Mouse (Mus musculus) midbrain, postnatal 0 days (tissue): ENCODE data around the gene Tuft1. TPM values are rescaled to one million over a fixed set of nuclear protein-coding genes. Genes with fewer than 3 reads are reported as not detected.
A peak's percentile ranks its signal among the peaks of the same experiment; 100 is the strongest.

Source experiments
- ATAC-seq: fragments of 200-750 bp; cut with Nextera tagmentation; 2 replicates; pipeline ENCODE4 v1.8.0; 2017; ENCODE audit warnings: moderate number of reproducible peaks, mild to moderate bottlenecking, moderate TSS enrichment, moderate library complexity; ENCODE audit not compliant: low FRiP score
- DNase-seq: peaks from one replicate; pipeline ENCODE4 v3.0.0-alpha.2; 2015; ENCODE audit warnings: low spot score
- H3K27ac ChIP-seq: fragments of 300-500 bp; sonication (generic); 2 replicates; pipeline ENCODE4 v1.5.1; 2014; ENCODE audit warnings: low read depth, mild to moderate bottlenecking, low read length, mixed read lengths
- H3K27me3 ChIP-seq: fragments of 300-500 bp; sonication (generic); 2 replicates; pipeline ENCODE4 v1.6.1; 2014; ENCODE audit warnings: low read length, control low read depth, mixed read lengths; ENCODE audit not compliant: insufficient read depth
- H3K36me3 ChIP-seq: fragments of 300-500 bp; sonication (generic); 2 replicates; pipeline ENCODE4 v1.6.1; 2014; ENCODE audit warnings: low read length, control low read depth, mixed read lengths; ENCODE audit not compliant: insufficient read depth
- H3K4me1 ChIP-seq: fragments of 300-500 bp; sonication (generic); 2 replicates; pipeline ENCODE4 v1.6.1; 2014; ENCODE audit warnings: mild to moderate bottlenecking, control low read depth, antibody characterized with exemption, low read length, mixed read lengths; ENCODE audit not compliant: insufficient read depth
- H3K4me2 ChIP-seq: fragments of 300-500 bp; sonication (generic); 2 replicates; pipeline ENCODE4 v1.6.1; 2014; ENCODE audit warnings: low read depth, mild to moderate bottlenecking, low read length, mixed read lengths; ENCODE audit not compliant: poor library complexity, severe bottlenecking
- H3K4me3 ChIP-seq: fragments of 300-500 bp; sonication (generic); 2 replicates; pipeline ENCODE4 v1.5.1; 2014; ENCODE audit warnings: low read depth, mild to moderate bottlenecking, low read length, moderate library complexity
- H3K9ac ChIP-seq: fragments of 300-500 bp; sonication (generic); replicated peaks from 2 replicates; pipeline ENCODE4 v1.6.1; 2014; ENCODE audit warnings: mild to moderate bottlenecking, low read length, moderate library complexity, mixed read lengths; ENCODE audit not compliant: poor library complexity, severe bottlenecking
- H3K9me3 ChIP-seq: fragments of 300-500 bp; sonication (generic); 2 replicates; pipeline ENCODE4 v1.6.1; 2016; ENCODE audit warnings: low read length, control low read depth
- CTCF ChIP-seq: IDR thresholded peaks from 2 replicates; pipeline ENCODE4 v1.5.1; 2016; ENCODE audit warnings: antibody characterized with exemption, mild to moderate bottlenecking
- WGBS: fragments of 180-500 bp; shearing (Covaris S2); extraction: QIAGEN DNeasy Blood & Tissue Kit; methylation state at CpG from one replicate; pipeline ENCODE4 v1.1.7; 2014; 5-methylcytosine and 5-hydroxymethylcytosine counted together
- polyA plus RNA-seq: library from polyadenylated mRNA; unstranded; fragments of >200 nt; fragmentation: Nextera tagmentation; extraction: Ambion mirVana; gene quantifications from 2 replicates; pipeline ENCODE4 v1.2.1, GENCODE M21; 2015
- total RNA-seq: library from RNA; depleted of rRNA; stranded (reverse); fragments of >200 nt; gene quantifications from 2 replicates; pipeline ENCODE4 v1.2.3, GENCODE M21; 2014

Gene Tuft1
- total and polyA plus RNA-seq, 2 experiments from 2014 or later: 5.9 to 11.1 TPM

DNA sequence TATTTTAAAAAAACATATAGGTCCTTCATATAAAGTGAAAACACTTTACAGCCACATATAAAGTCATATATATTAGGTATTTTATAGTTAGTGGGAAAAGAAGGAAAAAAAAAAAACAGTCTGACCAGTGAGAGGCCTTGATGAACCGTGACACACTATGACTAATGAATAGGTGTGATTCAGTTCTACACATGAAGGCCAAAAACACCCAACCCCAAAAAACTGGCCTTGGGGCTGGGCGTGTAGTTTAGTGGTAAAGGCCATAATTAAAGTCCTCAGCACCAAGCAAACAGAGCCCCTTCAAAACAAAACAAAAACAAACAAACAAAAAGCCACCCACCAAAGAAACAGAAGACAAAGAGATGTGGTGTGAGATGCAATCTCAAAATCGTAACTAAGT lies 28.8 kb downstream of the Tuft1 start:
- no peak overlapping the region for H3K4me2 ChIP-seq
- no peak for DNase-seq
- no peak for ATAC-seq
- no peak for TF ChIP-seq CTCF
- H3K9ac ChIP-seq: no peak overlapping the region
- no peak overlapping the region for H3K27ac ChIP-seq
- no peaks in the 10 kb centered on the region for H3K36me3 ChIP-seq
- H3K27me3 ChIP-seq: no peaks in the 10 kb centered on the region
- H3K9me3 ChIP-seq: no peaks in the 10 kb centered on the region
- 86% methylated on average over 3 of the region's 3 CpGs for WGBS
- H3K4me3 ChIP-seq: no peak overlapping the region
- H3K4me1 ChIP-seq: no peaks in the 10 kb centered on the region

DNA sequence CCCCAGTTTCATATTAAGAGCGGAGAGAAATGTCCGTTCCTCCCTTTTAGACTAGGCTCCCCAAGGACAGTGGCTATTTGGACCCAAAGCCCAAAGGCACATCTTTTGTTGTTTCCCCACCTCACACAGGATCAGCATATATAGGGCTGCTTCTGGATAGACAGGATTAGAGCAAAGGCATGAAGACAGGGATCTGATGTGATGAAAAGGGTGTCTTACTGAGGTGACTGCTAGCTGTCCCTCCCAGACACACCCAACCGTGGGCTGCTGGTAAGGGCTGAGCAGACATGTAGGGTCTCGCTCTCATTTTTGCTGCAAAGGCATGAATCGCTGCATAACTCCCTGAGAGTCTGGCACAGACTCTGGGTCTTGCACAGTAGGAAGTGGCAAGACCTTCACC lies 30.0 kb downstream of the Tuft1 start:
- ATAC-seq (no peak), DNase-seq (no peak)
- Histone ChIP-seq H3K27me3 (no peaks in the 10 kb centered on the region), H3K9me3 (no peaks in the 10 kb centered on the region), H3K9ac (no peak overlapping the region), H3K4me1 (no peaks in the 10 kb centered on the region), H3K4me2 (no peak overlapping the region), H3K27ac (no peak overlapping the region), H3K36me3 (no peaks in the 10 kb centered on the region), H3K4me3 (no peak overlapping the region)
- TF ChIP-seq CTCF: no peak
- 80% methylated on average over 5 of the region's 5 CpGs for WGBS

DNA sequence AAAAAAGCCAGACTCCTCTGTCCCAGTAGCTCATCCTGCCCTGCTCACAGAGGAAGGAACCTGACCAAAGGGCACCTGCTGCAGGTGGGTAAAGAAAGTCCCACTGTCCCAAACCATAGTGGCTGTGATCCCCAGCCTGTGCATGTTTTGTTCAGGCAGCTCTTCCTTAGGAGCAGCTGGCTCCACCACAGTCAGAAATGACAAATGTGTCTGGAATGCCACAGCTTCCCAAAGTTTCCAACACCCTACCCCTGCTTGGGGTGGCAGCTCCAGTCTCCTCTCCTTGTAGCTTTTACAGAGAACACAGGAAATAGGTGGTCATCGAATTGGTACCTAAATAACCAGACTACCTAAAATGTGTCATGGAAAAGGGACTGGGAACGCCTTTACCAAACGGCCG lies 34.4 kb downstream of the Tuft1 start:
- DNase-seq: no peak
- Histone ChIP-seq H3K4me2 (no peak overlapping the region), H3K4me1 (no peaks in the 10 kb centered on the region), H3K4me3 (no peak overlapping the region), H3K36me3 (no peaks in the 10 kb centered on the region), H3K9ac (no peak overlapping the region), H3K27ac (no peak overlapping the region), H3K9me3 (no peaks in the 10 kb centered on the region), H3K27me3 (no peaks in the 10 kb centered on the region)
- WGBS: 96% methylated on average over 4 of the region's 4 CpGs
- no peak for ATAC-seq
- no peak for TF ChIP-seq CTCF

DNA sequence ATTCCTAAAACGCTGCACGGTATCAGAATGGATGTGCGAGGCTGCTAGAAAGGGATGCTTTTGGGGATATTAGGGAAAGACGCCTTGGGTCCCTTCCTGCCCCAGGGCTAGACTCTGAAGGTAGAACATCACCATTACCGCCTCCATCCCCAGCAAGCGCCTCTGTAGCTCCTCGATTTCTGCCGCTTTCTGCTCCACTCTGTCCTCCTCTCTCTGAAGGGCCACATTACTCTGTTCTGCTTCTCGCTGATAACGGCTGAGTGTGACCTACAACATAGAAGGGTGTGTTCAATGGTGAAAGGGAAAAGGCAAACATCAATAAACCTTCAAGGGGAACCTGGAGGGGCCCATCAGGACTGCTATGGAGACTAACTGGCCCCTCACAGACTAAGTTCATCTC lies 36.1 kb downstream of the Tuft1 start:
- Histone ChIP-seq H3K4me2 (no peak overlapping the region), H3K4me1 (no peaks in the 10 kb centered on the region), H3K27ac (no peak overlapping the region), H3K27me3 (no peaks in the 10 kb centered on the region), H3K36me3 (no peaks in the 10 kb centered on the region), H3K9ac (no peak overlapping the region), H3K4me3 (no peak overlapping the region), H3K9me3 (no peaks in the 10 kb centered on the region)
- 95% methylated on average over 10 of the region's 10 CpGs for WGBS
- no peak for TF ChIP-seq CTCF
- DNase-seq (no peak), ATAC-seq (no peak)

DNA sequence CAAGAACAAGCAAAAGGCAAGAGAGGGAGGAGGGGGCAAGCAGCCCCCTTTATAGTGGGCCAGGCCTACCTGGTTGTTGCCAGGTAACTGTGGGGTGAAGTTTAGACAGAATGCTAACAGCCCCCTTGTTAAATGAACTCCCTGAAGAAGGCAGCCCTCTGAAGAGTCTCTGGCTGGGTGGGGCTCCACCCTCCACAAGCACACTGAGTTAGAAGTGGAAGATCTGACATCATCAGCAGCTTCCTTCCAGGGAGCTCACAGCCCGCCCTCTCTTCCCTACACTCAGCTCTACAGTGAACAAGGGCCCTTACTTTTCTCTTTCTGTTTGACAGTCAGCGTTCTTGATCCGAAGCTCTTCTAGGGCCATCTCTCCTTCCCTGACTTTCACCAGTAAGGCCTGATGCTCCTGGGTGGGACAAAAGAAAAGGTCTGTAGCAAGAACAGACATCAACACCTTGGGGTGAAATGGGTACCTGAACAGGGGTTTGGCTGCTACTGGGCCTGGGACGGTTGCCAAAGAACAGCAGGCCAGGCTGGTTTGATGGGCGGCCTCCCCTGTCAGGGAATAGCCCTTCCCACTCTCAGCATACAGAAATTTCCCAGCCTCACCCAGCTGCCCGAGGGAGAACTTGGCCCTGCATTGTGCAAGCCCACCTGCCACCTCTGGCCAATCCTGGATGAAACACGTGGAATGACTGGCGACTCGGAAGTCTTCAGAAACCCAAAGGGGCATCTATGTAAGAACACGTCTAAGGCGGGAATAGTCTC lies 36.7 kb downstream of the Tuft1 start:
- ATAC-seq: no peak
- 82% methylated on average over 11 of the region's 11 CpGs for WGBS
- Histone ChIP-seq H3K9me3 (no peaks in the 10 kb centered on the region), H3K27me3 (no peaks in the 10 kb centered on the region), H3K4me1 (no peaks in the 10 kb centered on the region), H3K36me3 (no peaks in the 10 kb centered on the region), H3K27ac (no peak overlapping the region), H3K4me3 (no peak overlapping the region), H3K4me2 (no peak overlapping the region), H3K9ac (no peak overlapping the region)
- no peak for TF ChIP-seq CTCF
- DNase-seq: no peak

DNA sequence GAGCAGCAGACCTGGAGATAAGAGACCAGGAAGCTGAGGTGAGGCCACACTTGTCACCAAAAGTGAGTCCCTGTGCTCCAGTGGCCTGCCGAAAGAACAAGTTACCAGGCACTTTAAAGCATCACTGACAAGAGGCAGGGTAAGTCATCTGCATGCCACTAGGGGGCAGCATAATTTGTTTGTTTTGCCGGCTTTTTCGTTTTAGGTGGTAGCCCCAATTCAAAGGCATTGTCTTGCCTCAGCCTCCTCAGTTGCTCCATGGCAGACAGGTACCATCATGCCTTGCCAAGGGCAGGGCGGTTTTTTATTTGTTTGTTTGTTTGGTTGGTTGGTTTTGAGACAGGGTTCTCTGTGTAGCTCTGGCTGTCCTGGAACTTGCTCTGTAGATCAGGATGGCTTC lies 42.0 kb downstream of the Tuft1 start:
- no peaks in the 10 kb centered on the region for H3K27me3 ChIP-seq
- H3K4me2 ChIP-seq: no peak overlapping the region
- no peaks in the 10 kb centered on the region for H3K4me1 ChIP-seq
- H3K9ac ChIP-seq: no peak overlapping the region
- H3K9me3 ChIP-seq: no peaks in the 10 kb centered on the region
- no peak overlapping the region for H3K27ac ChIP-seq
- ATAC-seq (no peak), DNase-seq (peak; percentile 14)
- peak; percentile 59 for TF ChIP-seq CTCF
- 76% methylated on average over 4 of the region's 4 CpGs for WGBS
- H3K4me3 ChIP-seq: no peak overlapping the region
- no peaks in the 10 kb centered on the region for H3K36me3 ChIP-seq
